Mouse (Mus musculus) left cerebral cortex, adult 18-20 months (tissue): ENCODE data around the gene Hsd17b14. TPM values are rescaled to one million over a fixed set of nuclear protein-coding genes. Genes with fewer than 3 reads are reported as not detected.
A peak's percentile ranks its signal among the peaks of the same experiment; 100 is the strongest.
"Not testable (repeated sequence)": the region's sequence is repeated elsewhere in the genome, so short reads cannot be mapped to it uniquely, and the experiment has no call there.

Source experiments
- DNase-seq, 2 experiments: peaks; one replicate each; pipeline ENCODE4 v3.0.0; 2021 to 2022; ENCODE audit warnings: low spot score in 2 of 2, mixed read lengths in 1 of 2
- total RNA-seq, 2 experiments: library from RNA; stranded (reverse); gene quantifications; 2 replicates each; pipeline ENCODE4 v1.2.3; 2021

The Hsd17b14 gene
- total RNA-seq, 2 experiments from 2014 or later: 0.37 to 0.56 TPM

DNA sequence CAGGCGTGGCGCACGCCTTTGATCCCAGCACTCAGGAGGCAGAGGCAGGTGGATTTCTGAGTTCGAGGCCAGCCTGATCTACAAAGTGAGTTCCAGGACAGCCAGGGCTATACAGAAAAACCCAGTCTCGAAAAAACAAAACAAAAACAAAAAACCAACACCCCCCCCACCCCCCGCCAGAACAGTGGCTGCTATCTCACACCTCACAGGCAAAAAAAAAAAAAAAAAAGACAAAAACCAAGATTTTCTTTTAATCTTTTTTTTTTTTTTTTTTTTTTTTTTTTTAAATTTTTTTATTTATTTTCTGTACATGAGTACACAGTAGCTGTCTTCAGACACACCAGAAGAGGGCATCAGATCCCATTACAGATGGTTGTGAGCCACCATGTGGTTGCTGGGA is 27.5 kb upstream of the Hsd17b14 start:
- DNase-seq: not testable (repeated sequence)

- no peak for DNase-seq
These were observed 25.2 kb upstream of the Hsd17b14 start for GRCm38 (mm10) chr7:45529461-45529860.

DNA sequence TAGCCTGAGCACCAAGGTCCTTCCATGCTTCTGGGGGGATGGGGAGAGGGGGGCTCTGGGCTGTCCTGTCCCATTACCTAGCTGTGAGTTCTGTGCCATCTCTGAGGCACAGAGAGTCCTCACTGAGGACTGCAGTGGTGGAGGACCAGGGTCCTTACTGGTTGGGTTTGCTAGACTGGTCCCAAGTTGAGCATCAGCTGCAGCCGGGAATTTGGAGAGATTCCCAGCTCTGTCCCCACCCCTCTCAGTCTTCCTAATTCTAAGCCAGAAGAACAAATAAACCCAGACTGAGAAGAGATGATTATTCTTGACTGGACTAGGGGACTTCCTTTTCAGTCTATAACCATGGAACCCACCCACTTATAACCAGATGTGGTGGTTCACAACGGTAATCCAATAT is 24.1 kb upstream of the Hsd17b14 start:
- no peak for DNase-seq

GRCm38 (mm10) chr7:45535676-45536075 is 19.0 kb upstream of the Hsd17b14 start:
- no peak for DNase-seq

DNA sequence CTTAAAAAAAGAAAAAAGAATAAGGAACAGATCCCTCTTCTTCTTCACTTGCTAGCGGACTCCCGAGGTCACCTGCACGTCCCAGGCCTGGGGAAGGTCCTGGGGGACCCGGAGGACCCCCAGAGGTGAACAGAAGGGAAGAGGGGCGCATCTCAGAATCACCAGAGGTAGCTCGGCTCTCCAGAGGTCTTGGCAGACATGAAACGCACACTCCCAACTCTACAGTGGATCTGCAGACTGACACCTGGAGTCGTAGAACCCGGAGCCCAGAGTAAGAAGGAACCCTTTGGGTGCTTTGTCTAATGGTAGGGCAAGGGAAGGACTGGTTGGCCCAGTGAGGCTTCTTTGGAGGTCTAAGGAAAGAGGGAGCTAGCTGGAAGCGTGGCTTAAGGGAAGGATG is 17.1 kb upstream of the Hsd17b14 start:
- DNase-seq: no peak

- peak; percentile 56 to 65 for DNase-seq
These were observed 16.3 kb upstream of the Hsd17b14 start for GRCm38 (mm10) chr7:45538163-45539041.

DNA sequence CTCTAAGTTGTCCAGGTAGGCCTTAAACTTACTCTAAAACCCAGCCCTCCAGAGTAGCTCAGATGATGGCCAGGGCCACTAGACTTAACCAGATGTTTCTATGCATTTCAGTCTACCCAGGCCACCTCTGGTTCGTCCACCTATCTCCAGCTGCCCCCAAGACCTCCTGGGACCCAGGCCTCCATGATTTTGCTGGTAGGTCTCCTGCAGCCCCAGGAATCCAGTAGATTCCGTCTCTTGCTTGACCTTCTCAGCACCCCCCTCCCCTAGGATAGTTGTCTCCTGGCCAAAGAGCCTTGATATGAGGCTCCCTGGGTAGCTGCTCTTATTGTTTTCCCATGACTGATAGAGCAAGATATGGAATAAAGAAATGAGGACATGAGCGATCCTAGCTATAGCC is 15.6 kb upstream of the Hsd17b14 start:
- DNase-seq: no peak

- no peak for DNase-seq
These were observed 14.5 kb upstream of the Hsd17b14 start for GRCm38 (mm10) chr7:45540213-45540612.

DNA sequence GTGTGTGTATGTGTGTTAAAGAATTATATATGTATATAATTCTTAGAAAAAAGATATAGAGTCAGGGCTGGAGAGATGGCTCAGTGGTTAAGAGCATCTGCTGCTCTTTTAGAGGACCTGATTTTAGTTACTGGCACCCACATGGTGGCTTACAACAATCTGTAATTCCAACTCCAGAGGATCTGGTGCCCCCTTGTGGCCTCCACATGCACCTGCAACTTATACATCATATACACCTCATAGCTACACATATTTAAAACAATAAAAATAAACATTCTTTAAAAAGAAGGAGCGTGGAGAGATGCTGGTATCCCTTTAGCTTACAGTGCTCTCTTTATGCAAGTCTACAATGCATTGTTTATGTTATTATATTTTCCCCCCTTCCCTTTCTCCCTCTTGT is 10.2 kb upstream of the Hsd17b14 start:
- no peak for DNase-seq

GRCm38 (mm10) chr7:45549641-45550436 is 4.9 kb upstream of the Hsd17b14 start:
- DNase-seq: no peak

DNA sequence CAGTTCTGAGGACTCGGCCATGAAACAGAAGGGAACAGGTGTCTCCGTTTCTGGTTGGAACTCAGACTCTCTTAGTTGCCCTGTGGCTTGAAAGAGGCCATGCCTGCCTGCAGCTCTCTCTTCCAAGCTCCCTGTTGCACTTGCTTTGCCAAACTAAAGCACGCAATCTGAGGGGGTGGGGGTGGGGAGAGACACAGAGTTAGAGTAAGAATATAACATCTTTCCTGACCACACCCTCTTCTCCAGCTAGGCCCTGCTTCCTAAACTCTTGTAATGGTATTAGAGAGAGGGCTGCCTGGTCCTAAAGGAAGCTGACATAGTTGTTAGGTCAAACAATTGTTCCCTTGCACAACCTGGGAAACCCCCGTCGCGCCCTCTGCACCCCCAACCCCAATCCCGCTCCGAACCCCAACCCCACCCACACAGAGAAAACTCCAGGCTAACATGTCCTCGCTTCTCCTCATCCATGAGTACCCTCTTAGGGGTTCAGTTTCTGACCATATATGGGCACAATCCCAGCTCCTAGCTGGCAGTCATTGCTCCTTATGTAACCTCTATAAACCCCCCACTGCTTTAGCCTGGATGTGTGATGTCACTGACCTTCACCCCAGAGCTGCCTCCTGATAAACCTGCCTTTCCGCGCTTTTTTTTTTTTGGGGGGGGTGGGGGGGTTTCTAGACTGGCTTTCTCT is 3.7 kb upstream of the Hsd17b14 start:
- DNase-seq: no peak

DNA sequence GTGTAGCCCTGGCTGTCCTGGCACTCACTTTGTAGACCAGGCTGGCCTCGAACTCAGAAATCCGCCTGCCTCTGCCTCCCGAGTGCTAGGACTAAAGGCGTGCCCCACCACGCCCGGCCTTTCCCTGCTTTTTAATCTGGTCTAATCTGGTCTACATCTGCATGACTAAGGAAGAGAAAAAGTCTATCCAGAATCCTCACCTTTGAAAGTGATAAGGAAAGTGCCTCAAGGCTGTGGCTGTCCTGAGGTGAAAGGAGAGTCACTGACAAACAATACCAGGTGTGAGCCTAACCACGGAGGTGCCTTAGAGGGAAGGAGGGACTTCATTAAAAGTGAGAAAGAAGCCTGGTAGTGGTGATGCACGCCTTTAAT is 3.2 kb upstream of the Hsd17b14 start:
- DNase-seq: no peak

- DNase-seq: no peak
These were observed 1.2 kb upstream of the Hsd17b14 start for GRCm38 (mm10) chr7:45553519-45553918.

DNA sequence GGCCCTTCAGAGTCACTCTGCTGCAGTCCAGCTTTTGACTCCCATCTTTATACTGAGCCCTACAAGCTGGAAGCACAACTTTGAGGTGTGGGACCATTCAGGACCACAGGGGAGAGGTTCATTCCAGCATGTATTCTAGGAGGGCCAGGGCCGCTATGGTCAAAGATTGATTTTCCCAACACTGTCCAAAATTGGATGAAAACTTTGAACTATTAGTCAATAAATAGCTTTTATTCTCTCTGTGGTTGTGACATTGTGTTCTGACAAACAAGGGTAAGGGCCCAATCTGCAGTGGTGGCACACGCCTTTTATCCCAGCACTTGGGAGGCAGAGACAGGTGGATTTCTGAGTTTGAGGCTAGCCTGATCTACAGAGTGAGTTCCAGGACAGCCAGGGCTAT is 703 bp upstream of the Hsd17b14 start:
- DNase-seq: no peak

- peak; percentile 72 to 79 for DNase-seq
These were observed 1.1 kb downstream of the Hsd17b14 start for GRCm38 (mm10) chr7:45555787-45556186.

DNA sequence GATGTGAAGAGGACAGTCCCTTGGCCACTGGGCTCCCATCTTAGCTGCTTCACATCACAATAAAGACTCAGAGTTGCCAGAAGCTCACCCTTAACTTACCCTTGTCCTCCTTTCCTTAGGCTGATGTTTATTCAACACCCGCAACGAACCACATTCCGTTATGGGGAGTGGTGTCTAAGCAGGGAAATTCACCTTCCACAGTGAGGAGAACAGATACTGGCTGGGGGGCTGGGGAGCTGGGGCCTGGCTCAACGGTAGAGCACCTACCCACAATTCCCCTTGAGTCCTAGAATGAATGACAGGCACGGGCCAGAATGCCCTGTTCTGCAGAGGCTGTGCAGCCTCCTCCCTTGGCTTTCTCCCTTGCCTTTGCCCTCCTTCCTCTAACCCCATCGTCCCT is 4.2 kb downstream of the Hsd17b14 start:
- DNase-seq: no peak

DNA sequence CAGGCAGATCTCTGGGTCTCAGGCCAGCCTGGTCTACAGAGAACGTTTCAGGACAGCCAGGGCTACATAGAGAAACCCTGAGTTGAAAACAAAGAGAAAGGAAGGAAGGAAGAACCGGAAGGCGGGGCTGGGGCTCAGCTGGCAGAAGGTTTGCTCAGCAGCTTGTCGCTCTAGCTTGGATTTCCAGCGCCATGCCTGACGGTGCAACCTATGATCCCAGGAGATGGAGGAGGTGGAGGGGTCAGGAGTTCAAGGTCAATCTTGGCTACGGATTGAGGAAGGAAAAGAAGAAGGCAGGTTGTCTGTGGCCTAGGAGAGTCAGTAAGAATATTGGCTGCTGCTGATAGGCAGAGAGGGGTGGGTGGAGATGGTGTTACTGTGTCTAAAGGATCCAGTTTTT is 5.5 kb downstream of the Hsd17b14 start:
- no peak for DNase-seq

DNA sequence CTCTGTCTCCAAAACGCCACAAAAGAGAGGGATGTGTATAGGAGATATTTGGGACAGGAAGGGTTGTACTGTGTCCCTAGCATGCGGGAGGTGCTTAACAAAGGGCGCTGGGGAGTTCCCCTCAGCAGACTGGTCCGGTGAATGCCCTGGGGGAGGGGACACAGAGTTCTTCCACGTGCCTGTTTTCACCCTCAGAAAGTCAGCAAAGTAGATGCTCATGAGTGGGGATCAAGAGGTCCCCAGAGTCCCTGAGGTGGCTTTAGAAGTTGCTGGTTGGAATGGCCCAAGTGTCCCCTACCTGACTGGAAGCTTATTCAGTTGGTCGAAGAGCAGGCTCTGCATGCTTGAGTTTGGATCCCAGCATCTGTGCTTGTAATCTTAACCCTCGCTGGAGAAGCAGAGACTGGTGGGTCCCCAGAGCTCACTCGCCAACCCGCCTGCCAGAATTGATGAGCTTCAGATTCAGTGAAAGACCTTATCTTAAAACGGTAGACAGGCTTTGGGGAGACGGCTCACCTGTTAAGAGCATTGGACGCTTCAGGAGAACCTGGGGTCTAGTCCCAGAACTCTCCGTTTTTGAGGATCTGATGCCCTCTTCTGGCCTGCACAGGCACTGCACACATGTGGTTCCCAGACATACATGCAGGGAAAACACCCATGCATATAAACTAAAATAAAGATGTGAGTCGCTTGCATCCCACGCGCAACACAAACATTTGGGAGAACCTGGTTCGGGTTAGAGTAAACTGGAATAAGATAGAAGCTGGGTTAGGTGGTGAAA is 6.3 kb downstream of the Hsd17b14 start:
- DNase-seq: peak; percentile 73 to 83

DNA sequence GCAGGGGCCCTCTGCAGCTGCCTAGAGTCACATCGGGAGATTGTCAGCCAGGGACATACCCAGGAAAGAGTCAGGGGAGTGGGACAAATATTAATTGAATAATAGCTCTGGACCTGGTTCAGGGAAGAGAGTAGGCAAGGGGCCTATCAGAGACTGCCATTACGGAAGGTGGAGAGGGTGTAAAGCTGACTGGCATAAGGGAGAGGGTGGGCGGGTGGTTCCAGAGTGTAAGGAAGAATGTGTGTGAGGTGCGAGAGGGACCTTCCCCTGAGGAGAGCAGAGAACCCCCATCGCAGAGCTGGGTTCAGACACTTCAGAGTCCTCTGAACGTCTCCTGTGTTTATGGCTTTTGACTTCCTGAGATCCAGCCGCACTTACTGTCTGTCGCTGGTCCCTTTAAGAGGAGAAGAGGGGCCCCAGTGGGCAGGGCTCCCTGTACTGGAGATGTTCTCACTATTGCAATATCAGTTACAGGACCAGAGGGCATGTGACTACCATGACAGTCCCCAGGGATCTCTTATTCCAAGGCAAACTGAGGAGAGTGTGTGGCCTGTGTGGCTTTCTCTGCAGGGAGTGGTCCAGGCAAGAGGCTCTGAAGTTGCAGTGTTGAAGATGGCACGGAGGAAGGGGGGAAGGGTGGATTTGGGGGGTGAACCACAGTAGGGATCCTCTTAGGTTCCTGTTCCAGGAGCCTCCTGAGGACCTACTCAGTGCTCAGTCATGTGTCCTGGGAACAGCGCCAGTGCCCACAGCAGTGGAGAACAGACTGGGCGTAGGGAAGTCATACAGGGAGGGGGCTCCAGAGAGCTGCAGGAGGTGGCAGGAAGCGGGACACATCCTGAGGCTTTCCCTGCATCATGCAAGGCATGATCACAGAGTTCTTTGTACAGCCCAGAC is 7.2 kb downstream of the Hsd17b14 start:
- no peak for DNase-seq

DNA sequence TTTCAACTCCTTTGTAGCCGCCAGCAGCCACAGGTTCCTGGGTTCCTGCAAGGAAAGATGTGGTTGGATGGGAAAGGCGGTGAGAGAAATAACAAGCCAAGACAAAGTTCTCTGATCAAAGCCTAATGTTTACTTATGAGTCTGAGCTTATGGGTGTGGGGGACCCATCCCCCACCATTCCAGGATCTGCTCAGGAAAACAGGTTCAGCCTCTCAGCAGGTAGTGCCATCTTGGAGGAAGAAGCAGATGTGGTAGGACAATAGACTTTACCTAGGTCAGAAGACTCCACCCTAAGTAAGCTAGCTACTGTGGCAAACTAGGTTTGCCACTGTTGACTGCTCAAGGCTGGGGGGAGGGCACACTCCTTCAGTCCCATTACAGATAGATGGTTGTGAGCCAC is 10.1 kb downstream of the Hsd17b14 start:
- DNase-seq: no peak
